Mouse (Mus musculus) ES-E14 (cell line): Measurements from ENCODE around the gene Dync1i1. TPM values are rescaled to one million over a fixed set of nuclear protein-coding genes. Genes with fewer than 3 reads are reported as not detected.

ENCODE experiments used
- DNase-seq: peaks from one replicate; pipeline ENCODE4 v3.0.0-alpha.2; 2013; ENCODE audit warnings: low read depth, low spot score
- H3K27ac ChIP-seq: 2 replicates; pipeline ENCODE4 v1.5.1; 2012; ENCODE audit warnings: low read depth, mild to moderate bottlenecking, low read length, moderate library complexity, mixed read lengths; ENCODE audit not compliant: poor library complexity, insufficient read depth, severe bottlenecking
- H3K36me3 ChIP-seq: 2 replicates; pipeline ENCODE4 v1.6.1; 2012; ENCODE audit warnings: mild to moderate bottlenecking, low read length, moderate library complexity, mixed read lengths; ENCODE audit not compliant: control insufficient read depth, poor library complexity, insufficient read depth, severe bottlenecking
- H3K4me1 ChIP-seq, 2 experiments: fragments of 150-350 bp in 1 of 2; sonication (generic) in 1 of 2; 2 replicates each; pipeline ENCODE4 v1.6.1; 2012; ENCODE audit warnings: low read length in 2 of 2, mild to moderate bottlenecking in 1 of 2, mixed read lengths in 1 of 2; ENCODE audit not compliant: control insufficient read depth in 2 of 2, insufficient read depth in 2 of 2, poor library complexity in 1 of 2
- H3K4me3 ChIP-seq, 2 experiments: fragments of 150-350 bp in 1 of 2; sonication (generic) in 1 of 2; 2 replicates each; pipeline ENCODE4 v1.5.1; 2012; ENCODE audit warnings: low read length in 2 of 2, low read depth in 1 of 2, mild to moderate bottlenecking in 1 of 2, mixed read lengths in 1 of 2; ENCODE audit not compliant: insufficient read depth in 1 of 2, poor library complexity in 1 of 2, severe bottlenecking in 1 of 2
- H3K9ac ChIP-seq: 2 replicates; pipeline ENCODE4 v1.6.1; 2012; ENCODE audit warnings: low read depth, mild to moderate bottlenecking, low read length, mixed read lengths; ENCODE audit not compliant: poor library complexity, insufficient read depth, severe bottlenecking
- H3K9me3 ChIP-seq: fragments of 150-350 bp; sonication (generic); 2 replicates; pipeline ENCODE4 v1.6.1; 2012; ENCODE audit warnings: low read depth, mild to moderate bottlenecking, low read length; ENCODE audit not compliant: control insufficient read depth, insufficient read depth
- CHD2 ChIP-seq: IDR thresholded peaks from 2 replicates; pipeline ENCODE4 v1.6.1; 2014; ENCODE audit warnings: mild to moderate bottlenecking, low read depth, low read length, inconsistent platforms
- HCFC1 ChIP-seq: IDR thresholded peaks from 2 replicates; pipeline ENCODE4 v1.6.1; 2012; ENCODE audit warnings: low read length, inconsistent platforms, borderline replicate concordance; ENCODE audit not compliant: insufficient read depth
- MAFK ChIP-seq: IDR thresholded peaks from 2 replicates; pipeline ENCODE4 v1.6.1; 2014; ENCODE audit warnings: mild to moderate bottlenecking, low read depth, low read length, inconsistent platforms; ENCODE audit not compliant: insufficient read depth
- ZC3H11A ChIP-seq: IDR thresholded peaks from 2 replicates; pipeline ENCODE4 v1.6.1; 2012; ENCODE audit warnings: low read depth, mild to moderate bottlenecking, inconsistent platforms, low read length, borderline replicate concordance
- ZNF384 ChIP-seq: IDR thresholded peaks from 2 replicates; pipeline ENCODE4 v1.6.1; 2012; ENCODE audit warnings: low read depth, low read length, inconsistent platforms
- in situ Hi-C, 2 experiments: fragments of 600-800 bp; cut with MboI; formaldehyde crosslinking; loops; one replicate each; pipeline ENCODE4 v1.15.1; 2025; ENCODE audit warnings: low sequenced_read_pairs in 2 of 2, inconsistent platforms in 1 of 2; ENCODE audit not compliant: unreplicated experiment in 2 of 2
- total RNA-seq: library from RNA; depleted of rRNA; stranded (reverse); fragments of 300-350 nt; gene quantifications from 2 replicates; pipeline ENCODE4 v1.2.3, GENCODE M21; 2012

Gene Dync1i1
- total RNA-seq, 1 experiment: 0.71 TPM

DNA sequence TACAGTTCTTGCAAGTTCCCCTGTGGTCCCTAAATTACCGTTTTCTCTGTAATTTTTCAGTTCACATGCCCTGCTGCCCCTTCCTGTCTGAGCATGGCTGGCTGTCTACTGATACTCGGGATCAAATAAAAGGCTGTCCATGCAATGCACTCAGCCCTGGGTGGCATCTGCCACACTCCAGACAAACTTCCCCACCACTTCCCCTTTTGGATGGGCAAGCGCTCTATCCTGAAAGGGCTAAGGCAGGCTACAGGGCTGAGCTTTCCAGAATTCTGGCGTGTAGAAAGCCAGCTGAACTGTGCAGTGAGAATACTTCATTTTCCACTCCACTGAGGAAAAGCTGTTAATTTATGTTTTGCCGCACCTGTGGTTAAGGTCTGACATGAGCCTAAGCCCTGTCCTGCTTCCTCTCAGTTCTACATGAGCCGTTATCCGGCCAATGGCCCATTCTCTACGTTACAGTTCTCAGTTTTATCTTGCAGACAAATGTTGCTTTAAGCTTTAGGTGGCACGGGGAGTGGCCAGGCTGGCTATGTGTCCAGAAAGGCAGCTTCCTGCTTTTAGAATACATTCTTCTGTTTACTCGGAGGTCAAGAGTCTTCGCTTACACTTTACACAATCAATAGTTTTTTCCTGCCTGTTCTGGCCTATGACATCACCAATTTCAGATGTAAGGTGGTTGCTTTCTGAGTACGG lies 321.4 kb downstream of the Dync1i1 start:
- Histone ChIP-seq H3K4me1 (no peaks in the 10 kb centered on the region), H3K9ac (no peak overlapping the region), H3K9me3 (no peaks in the 10 kb centered on the region), H3K27ac (no peak overlapping the region), H3K4me3 (no peak overlapping the region), H3K36me3 (peaks cover 4% of the 10 kb centered on the region)
- TF ChIP-seq MAFK (no peak), ZNF384 (no peak), CHD2 (no peak), HCFC1 (no peak), ZC3H11A (no peak)
- in situ Hi-C loops: no loop called here
- DNase-seq: no peak

DNA sequence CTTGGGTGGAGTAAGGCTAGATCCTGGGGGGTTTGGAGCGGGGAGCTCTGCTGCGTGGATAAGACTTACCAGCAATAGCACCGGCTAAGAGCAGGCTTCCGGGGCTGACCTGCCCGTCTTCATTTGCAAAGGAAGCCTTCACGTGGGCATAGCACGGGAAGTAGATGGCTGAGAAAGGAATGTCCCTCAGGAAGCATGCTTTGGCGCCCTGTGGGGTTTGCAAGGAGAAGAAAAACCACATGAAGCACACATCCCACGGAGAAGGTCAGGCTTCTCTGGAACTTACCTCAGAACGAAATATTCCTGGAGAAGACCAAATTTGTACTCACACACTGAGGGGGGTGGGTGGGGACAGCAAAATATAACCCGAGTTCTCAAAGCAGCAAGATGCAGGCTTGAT lies 327.3 kb downstream of the Dync1i1 start:
- Histone ChIP-seq H3K27ac (no peak overlapping the region; the same call in 1 of the 2 replicates), H3K4me1 (no peaks in the 10 kb centered on the region), H3K36me3 (no peaks in the 10 kb centered on the region), H3K4me3 (no peak overlapping the region), H3K9ac (no peak overlapping the region), H3K9me3 (no peaks in the 10 kb centered on the region)
- TF ChIP-seq ZNF384 (no peak), HCFC1 (no peak), CHD2 (no peak), MAFK (no peak), ZC3H11A (no peak)
- in situ Hi-C loops: no loop called here
- no peak for DNase-seq

DNA sequence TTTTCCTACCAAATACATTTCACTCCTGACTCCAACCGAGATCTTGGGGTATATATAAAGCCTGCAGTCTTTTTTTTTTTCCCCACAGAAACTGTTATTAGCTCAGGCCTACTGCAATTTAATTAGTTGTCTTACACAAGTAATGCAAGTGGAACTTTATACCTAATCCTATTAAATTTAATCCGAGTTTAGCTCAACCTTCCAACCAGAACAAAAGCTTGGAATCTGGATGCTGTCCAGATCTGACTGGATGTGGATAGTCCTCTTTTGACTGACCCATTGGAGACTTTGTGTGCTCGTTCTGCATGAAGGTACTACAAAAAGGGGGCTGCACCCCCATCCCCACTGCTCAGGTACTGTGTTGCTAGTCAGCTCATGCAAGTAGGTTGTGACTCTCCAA lies 328.5 kb downstream of the Dync1i1 start:
- no peak for DNase-seq
- TF ChIP-seq MAFK (no peak), CHD2 (no peak), HCFC1 (no peak), ZNF384 (no peak)
- no peaks in the 10 kb centered on the region for H3K36me3 ChIP-seq
- H3K9me3 ChIP-seq: no peaks in the 10 kb centered on the region
- H3K27ac ChIP-seq: no peak overlapping the region
- H3K9ac ChIP-seq: no peak overlapping the region
- no peak overlapping the region for H3K4me3 ChIP-seq
- no peaks in the 10 kb centered on the region for H3K4me1 ChIP-seq
- in situ Hi-C loops: no loop called here

- no peak for DNase-seq
- TF ChIP-seq ZC3H11A: no peak
- no peak for TF ChIP-seq HCFC1
- no peak for TF ChIP-seq CHD2
- no peak for TF ChIP-seq MAFK
- Histone ChIP-seq H3K4me3 (no peak overlapping the region), H3K9ac (no peak overlapping the region), H3K27ac (no peak overlapping the region), H3K36me3 (no peaks in the 10 kb centered on the region), H3K9me3 (no peaks in the 10 kb centered on the region), H3K4me1 (no peaks in the 10 kb centered on the region)
- in situ Hi-C loops: no loop called here
These were observed 333.1 kb downstream of the Dync1i1 start for GRCm38 (mm10) chr6:6058548-6058947.
